Mouse (Mus musculus): Measurements from ENCODE around the gene Safb2.

DNA sequence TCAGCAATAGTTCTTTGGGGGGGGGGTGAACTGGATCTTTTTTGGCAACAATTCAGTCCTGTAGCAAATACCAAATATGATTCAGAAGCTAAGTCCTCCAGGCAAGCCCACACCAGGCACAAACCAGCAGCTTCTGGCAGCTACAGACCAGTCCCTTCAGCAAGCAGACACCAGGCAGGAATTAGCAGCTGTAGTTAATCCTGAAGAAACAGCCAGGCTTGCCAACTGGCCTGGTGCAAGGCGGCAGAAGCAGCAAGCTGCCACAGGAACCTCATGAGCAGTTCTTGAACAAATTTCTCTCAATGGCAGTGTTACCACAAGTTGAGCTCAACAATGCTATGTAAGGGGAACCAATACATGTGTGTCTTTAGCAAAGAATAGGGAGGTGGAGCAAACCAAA, 61.6 kb downstream of the Safb2 start:
- TF ChIP-seq SRF (IDR thresholded peaks at IDR 0.05; ENCODE audit: control insufficient read depth, insufficient read length, low read depth): no peak
- TF ChIP-seq POLR2A (IDR thresholded peaks at IDR 0.05; ENCODE audit: insufficient read length, low read depth): no peak
- TF ChIP-seq CEBPB (IDR thresholded peaks at IDR 0.05; ENCODE audit: insufficient read depth, poor library complexity, severe bottlenecking): no peak
- no peak for TF ChIP-seq E2F4 (IDR thresholded peaks at IDR 0.05; ENCODE audit: insufficient read depth)

Measured in myocyte (in vitro differentiated cells).